Mouse (Mus musculus): ENCODE measurements around the gene Ifi35.
"Not testable (repeated sequence)": the region's sequence is repeated elsewhere in the genome, so short reads cannot be mapped to it uniquely, and the experiment has no call there.

Ifi35 gene

DNA sequence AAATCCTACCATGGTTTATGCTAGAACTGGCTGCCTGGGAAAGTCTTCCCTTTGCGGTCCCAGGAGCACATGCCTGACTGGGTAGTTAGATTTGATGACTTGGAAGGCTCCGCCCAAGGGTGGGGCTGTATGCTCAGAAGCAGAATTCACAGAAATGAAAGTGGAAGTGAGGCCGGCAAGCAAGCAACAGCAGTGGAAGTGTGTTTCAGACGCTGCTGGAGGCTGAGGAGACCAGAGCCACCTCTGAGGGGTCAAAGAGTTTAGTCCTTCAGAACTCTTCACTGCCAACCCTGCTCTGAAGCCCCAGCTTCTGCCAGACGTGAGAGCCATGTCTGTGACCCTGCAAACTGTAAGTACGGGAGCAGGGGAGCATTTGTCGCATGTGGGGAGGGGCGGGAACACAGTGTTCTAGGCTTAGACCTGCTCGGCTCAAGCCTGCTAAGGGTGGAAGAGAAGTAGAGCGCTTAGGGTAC is at the start of gene Ifi35:
TSS of gene Ifi35 (plus strand) at position 134 of the 473 bp plus-strand sequence.
- DNase-seq = peak; percentile 51

DNA sequence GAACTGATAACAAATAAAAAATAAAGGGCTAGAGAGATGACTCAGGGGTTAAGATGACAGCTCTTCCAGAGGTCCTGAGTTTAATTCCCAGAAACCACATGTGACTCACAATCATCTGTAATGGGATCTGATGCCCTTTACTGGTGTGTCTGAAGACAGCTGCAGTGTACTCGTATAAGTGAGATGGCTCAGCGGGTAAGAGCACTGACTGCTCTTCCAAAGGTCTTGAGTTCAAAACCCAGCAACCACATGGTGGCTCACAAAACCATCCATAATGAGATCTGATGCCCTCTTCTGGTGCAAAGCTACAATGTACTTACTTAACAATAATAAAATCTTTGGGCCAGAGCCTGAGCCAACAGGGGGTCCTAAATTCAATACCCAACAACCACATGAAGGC is 32.9 kb upstream of the Ifi35 start:
- DNase-seq = no peak

DNA sequence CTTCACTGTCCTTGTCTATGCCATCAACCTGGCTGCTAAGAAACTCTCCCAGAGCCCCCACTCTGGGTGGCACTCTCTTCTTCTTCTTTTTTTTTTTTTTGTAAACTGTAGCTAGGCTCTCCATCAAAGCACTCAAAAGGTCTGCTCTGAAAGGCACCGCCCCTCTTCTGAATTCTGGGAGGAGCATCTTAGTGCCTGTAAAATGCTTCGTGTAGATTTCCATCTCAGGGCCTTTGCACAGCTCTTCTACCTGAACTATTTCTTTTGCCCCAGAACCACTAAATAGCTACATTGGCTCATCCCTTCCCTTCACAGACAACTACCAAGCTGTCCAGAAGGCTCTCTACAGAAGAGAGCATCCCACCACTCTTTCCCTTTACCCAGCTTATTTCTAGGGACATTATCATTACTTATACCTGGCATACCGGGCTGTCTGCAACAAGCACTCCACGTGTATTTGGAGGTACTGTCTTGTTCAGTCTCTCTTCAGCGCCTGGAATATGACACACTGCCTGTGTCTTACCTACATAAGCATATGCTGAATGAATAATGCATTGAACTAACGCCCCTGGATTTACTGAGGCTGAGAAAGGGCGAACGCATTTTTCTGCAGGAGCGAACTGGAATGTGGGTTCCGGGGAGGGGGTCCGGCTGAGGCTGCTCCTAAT is 31.6 kb upstream of the Ifi35 start:
- peak; percentile 37 for DNase-seq

DNA sequence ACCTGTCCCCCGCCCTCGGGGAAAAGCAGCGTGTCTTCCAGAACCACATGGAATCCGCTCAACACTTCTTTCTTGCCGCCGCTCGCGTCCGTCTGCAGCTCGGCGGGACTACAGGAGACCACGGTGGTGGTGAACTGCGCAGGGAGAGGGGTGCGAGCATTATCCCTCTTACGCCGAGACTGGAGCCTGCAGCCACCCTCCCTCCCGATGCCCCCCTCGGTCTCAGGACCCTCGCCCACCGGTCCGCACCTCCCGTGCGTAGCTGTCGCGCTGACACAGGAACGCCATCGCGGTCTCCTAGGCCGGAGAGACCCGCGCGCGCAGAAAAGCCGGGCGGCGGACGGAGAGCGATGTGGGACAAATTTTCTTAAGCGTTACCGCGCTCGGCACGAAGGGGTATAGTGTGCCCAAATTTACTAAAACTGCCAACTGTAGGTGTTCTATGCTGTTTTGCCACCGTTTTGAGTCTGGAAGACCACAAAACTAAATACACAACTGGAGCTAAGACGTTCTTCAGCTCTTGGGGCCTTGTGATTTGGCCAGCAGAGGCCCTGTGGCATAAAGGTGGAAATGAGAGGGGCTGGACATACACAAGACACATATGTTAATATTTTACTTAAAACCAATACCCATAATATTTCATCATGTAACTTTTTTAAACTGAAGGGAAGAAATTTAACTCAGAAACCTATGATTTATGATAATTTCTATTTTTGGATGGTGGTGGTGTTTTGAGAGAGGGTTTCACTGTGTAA is 30.9 kb upstream of the Ifi35 start, which contains the start of gene Aarsd1:
TSS of gene Aarsd1 (minus strand) at position 515 of the 755 bp plus-strand sequence.
- DNase-seq = peak; percentile 91

DNA sequence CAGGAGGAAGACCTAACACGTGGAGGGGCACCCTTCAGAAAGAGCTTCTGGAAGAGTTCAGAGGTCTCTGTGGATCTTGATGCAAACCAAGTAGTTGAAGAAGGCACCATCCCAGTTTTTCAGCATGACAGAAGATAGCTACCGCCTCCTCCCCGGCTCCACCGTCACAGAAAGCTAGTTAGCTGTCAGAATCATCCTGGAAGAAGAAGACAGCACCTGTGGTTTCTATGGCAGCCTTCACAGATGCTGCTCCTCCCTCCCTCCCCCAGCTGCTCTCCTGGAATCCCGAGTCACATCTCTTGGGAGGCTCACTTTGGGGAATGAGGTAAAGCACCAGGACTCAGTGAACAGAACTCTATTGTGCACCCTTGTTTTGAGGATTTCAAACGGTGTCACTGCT is 29.2 kb upstream of the Ifi35 start:
- DNase-seq = no peak

DNA sequence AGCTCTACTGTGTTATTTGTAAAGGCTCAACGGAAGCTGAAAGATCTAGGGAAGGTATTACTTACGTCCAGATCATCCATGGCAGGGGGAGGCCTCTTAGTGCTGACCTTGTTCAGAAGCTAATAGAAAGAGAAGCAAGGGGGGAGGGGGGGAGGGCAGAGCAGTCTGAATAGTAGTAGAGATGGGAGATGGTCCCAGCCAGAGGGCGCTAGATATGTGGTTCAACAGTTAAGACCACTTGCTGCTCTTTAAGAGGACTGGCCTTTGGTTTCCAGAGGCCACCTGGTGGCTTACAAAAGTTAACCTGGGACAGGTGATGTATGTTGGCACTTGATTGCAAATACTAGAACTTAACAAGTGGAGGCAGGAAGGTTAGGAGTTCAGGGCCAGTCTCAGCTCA is 28.6 kb upstream of the Ifi35 start:
- DNase-seq = peak; percentile 25

DNA sequence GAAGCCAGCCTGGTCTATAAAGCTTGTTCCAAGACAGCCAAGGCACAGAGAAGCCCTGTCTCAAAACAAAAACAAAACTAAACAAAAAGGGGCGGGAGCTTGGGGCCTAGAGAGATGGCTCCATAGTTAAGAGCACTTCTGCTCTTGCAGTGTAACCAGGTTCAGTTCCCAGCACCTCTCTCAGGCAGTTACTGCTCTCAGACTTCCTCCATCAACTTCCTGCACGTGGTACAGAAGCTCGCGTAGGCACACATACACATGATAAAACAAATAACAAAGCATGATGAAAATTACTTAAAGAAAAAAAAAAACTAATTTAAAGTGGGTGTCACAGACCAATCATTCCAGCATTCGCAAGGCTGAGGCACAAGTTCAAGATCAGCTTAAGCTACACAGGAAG is 28.1 kb upstream of the Ifi35 start:
- no peak for DNase-seq

DNA sequence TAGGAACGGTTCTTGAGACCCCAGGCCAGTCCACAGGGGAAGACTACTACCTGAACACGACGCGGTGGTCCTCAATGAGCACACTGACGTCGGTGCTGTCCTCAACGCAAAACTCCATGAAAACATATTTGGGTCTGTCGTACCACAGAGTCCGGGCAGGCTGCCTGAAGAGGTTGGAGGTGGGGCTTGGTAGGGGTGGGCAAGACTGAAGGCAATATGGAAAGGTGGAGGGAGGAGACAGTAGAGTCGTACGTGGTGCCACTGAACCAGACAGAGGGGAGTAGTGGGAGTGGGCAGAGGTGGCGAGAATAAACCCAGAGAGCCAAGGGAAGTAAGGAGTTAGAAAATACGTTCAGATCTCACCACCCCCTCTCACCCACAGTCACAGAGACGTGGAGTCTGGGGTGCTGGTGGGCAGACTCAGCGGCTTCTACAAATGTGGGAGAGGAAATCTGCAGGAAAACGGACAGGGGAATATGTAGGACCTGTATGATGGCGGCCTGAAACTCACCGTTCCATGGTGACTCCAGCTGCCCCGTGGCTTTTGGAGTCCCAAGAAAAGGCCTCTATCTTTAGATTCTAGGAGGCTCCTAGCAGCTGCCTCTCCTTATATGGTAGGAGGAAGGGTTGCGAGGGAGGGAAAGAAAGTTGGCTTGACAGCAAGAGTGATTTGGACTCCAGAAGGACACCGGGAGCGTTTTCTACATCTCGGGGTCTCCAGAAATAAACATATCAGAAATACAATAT is 23.9 kb upstream of the Ifi35 start, which contains the start of gene Gm27029:
TSS of gene Gm27029 (minus strand) at position 692 of the 747 bp plus-strand sequence.
- DNase-seq = peak; percentile 13

DNA sequence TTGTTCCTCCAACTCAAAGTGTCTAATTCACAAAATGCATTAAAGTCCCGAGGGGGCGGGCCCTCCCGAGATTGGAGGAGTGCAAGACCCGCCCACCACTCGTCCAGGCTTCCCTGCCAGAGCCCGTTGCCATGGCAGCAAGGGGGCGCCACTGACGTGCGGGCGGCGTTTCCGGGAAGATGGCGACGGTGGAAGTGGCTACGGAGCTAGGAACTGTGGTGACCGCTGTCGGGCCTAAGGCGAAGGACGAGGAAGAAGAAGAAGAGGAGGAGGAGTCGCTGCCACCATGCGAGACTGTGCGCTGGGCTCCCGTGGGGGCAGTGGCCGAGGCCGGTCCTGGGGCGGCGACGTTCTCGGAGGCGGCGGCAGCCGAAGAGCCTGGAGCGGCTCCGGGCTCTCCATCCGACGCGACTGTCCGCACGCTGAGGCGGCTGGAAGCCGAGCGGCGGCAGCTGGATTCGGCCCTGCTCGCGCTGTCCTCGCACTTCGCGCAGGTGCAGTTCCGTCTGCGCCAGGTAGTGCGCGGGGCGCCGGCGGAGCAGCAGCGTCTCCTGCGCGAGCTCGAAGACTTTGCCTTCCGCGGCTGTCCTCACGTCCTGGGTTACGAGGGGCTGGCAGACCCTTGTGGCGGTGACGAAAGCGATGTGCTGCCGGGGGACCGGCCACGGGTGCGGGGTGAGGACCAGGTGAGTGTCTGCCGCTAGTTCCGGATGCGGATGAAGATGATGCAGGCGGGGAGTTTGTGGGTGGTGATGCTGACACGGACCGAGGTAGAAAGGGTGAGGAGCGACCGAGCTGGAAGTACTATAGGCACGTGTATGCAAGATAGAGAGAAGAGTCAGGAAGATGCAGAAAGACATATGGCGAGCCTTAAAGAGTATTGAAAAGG is 23.0 kb upstream of the Ifi35 start, which contains the start of the genes Rundc1 and Ptges3l:
TSS of gene Rundc1 (plus strand) at position 161 of the 889 bp plus-strand sequence.
TSS of gene Ptges3l (minus strand) at position 409 of the 889 bp plus-strand sequence.
- DNase-seq = peak; percentile 99

DNA sequence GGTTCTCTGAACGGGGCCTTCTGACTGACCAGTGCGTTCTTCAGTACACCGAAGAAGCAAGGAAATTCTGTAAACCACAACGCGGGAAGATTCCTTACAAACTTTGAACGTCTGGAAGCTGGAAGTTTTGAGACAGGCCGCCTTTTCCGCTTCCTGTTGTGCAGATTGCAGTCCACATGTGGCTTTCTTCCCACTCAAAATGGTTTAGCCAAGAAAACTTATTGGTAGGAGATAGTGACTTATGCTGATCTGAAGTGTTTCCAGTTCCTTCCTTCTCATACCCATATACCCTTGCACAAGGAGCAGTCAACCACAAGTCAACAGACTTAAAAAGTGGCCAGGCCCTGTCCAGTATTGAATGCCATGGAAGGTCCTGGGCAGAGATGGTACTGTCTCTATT is 22.0 kb upstream of the Ifi35 start:
- DNase-seq = no peak

DNA sequence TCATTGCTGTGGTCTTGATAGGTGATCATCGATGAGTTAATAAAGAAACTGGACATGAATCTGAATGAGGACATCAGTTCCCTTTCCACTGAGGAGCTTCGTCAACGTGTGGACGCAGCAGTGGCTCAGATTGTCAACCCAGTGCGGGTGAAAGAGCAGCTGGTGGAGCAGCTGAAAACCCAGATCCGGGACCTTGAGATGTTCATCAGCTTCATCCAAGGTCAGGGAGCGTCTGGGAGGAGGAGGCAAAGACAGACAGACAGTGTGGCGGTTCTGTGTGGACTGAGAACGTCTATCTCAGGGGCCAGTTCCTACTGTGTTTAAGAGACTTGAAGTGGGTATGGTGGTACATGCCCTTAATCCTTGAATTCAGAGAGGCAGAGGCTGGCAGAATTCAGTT is 16.9 kb upstream of the Ifi35 start:
- DNase-seq = no peak

DNA sequence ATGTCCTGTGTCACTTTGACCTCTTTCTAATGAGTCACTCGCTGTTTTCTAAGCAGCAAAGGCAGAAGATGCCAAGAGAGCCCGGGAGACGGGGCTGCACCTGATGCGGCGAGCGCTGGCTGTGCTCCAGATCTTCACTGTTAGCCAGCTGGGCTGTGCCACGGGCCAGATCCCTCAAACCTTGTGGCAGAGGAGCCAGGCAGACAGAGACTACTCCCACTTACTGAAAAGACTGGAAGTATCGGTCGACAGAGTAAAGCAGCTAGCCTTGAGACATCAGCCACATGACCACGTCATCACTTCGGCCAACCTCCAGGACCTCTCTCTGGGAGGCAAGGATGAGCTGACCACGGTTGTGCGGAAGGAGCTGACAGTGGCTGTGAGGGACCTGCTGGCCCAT is 14.8 kb upstream of the Ifi35 start:
- no peak for DNase-seq

DNA sequence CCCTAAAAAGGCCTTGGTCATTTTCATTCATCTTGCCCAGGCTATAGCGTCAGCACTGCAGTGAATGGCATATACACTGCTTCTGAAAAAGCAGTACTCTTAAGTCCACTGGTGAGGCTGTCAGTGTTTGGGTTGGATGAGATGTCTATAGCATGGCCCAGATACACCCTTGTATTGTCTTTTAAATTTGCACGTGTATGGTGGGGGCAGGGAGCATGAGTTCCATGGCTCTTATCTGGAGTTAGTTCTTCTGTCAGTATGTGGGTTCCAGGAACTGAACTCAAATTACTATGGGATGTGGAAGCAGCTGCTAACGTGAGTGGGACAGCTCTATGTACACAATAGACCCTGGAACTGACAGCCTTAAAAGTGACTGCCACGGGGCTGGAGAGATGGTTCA is 12.4 kb upstream of the Ifi35 start:
- DNase-seq = no peak

DNA sequence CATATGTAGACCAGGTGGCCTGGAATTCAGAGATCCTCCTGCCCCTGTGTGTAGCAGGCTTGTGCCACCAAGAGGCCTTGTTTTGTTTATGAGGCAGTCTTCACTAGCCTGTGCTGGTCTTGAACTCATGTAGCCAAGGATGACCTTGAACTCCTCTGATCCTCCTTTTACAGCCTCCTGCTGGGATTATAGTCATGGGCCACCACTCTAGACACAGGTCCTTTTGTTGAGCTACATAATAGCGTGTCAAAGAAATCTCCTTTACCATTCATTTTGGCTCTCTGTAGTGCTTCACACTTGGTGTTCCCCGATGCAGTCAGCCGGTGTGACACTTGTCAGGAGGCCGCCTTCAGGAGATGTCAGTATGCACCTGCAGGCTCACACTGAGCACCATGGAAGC is 11.3 kb upstream of the Ifi35 start:
- DNase-seq = no peak

DNA sequence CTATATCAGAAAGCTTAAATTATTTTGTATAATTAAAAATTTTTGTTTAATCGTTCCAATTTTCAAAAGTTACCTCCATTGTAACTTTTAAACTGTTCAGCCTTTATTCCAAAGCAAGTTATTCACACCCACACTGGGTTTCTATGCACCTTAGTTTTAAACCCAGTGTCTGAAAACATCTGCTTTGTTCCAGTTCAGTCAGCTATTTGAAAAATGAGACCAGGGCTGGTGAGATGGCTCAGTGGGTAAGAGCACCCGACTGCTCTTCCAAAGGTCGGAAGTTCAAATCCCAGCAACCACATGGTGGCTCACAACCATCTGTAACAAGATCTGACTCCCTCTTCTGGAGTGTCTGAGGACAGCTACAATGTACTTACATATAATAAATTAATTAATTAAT is 10.2 kb upstream of the Ifi35 start:
- not testable (repeated sequence) for DNase-seq

DNA sequence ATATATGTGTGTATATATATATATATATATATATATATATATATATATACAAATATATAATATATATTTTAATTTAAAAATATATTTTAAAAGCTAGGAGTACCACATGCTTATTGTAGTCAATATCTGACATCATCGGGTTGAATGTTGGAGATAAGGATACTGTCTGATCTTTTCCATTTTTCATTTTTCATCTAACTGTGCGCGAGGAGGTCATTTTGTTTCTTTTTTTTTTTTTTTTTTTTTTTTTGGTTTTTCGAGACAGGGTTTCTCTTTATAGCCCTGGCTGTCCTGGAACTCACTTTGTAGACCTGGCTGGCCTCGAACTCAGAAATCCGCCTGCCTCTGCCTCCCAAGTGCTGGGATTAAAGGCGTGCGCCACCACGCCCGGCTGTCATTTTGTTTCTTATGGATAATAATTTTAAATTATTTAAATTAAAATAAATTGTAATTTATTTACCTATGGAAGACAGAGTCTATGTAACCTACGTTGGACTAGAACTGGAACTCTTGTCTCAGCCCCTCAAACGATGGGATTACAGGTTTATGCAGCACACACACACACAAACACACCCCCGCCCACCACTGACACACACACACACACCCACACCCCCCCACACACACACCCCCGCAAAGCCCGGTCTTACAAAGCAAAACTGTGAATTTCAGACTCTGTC is 6.6 kb upstream of the Ifi35 start:
- DNase-seq = not testable (repeated sequence)

DNA sequence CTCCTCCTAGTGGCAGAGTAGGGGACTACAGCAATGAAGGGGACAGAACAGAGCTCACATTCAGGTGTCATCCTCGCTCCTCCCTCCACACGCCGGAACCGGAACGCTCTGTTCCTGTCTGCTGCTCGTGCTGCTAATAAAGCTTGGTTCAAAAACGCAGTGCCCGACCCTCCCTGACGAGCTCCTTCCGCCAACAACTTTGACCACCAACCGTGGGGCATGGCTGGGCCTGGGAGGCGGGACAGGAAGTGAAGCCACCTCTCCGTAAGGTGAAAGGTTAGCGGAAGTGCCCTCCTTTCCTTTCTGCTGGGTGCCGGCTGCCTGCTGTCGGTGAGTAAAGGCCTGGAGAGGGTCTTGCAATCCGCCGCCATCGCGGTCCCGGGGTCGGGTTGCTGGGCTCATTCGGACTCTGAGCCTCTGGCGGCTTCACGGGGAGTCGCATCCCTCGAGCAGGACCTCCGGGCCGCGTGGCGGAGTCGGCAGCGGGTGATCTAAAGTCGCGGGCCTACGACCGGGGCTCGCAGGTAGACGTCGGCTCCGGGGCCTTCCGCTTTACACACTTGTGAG is 6.0 kb upstream of the Ifi35 start, which contains the start of gene Rpl27:
TSS of gene Rpl27 (plus strand) at position 172 of the 567 bp plus-strand sequence.
- peak; percentile 98 for DNase-seq

DNA sequence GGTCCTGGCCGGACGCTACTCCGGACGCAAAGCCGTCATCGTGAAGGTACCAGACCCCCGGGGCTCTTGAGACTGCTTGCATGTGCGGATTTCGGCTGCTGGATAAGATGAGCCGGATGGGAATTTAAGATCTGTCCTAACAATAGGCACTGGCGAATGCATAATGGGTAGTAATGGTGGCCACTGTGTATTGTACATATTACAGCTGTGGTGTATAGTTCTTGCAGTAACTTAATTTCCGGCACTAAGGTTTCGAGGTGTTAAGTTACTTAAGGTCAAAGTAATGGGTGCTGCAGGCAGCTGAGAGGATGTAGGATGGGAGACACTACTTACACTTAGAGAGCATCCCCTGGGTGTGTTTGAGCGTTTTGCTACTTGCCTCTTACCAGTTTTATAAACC is 5.4 kb upstream of the Ifi35 start:
- DNase-seq = no peak

DNA sequence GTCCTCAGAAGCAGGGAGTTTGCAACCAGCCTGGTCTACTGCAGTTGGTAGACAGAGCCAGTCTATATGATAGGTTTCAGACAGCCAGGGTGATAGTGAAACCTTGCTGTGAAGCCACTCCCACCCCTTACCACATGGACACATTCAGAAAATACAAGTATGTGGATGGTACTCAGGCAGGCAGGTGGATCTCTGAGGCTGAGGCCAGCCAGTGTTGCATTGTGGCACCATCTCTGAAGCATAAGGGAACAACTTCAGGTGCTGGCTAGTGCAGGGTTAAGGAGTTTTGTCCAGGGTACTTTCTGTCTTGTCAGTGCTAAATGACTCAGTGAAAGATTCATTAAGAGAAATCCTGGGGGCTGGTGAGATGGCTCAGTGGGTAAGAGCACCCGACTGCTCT is 1.9 kb upstream of the Ifi35 start:
- no peak for DNase-seq

DNA sequence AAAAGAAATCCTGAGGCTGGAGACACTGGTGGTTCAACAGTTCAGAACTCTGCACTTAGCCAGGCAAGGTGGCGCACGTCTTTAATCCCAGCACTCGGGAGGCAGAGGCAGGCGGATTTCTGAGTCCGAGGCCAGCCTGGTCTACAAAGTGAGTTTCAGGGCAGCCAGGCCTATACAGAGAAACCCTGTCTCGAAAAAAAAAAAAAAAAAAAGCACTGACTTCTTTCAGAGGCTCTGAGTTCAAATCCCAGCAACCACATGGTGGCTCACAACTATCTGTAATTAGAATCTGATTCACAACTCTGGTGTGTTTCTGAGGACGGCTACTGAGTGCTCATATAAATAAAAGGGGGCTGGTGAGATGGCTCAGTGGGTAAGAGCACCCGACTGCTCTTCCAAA is 1.3 kb upstream of the Ifi35 start:
- DNase-seq = not testable (repeated sequence)

DNA sequence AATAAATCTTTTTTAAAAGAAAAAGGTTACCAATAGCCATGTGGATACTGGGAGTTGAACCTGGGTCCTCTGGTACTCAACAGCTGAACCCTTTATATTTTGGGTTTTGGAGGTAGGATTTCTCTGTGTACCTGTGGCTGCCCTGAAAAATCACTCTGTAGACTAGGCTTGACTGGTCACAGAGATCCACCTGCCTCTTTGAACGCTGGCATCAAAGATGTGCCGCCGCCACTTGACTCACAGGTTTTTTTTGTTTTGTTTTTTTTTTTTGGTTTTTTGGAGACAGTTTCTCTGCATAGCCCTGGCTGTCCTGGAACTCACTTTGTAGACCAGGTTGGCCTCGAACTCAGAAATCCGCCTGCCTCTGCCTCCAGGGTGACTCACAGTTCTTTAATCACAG is 421 bp upstream of the Ifi35 start:
- no peak for DNase-seq
